Mouse (Mus musculus) kidney, adult 2 months (tissue): Measurements from ENCODE around the gene Ell.

Experiments
- CTCF ChIP-seq: fragments of 200-500 bp; conservative IDR thresholded peaks from 2 replicates; pipeline ENCODE4 v1.5.1; 2011; ENCODE audit warnings: low read depth, mild to moderate bottlenecking, control low read depth, low read length, moderate library complexity, mixed read lengths; ENCODE audit not compliant: insufficient read depth, insufficient read length
- POLR2A ChIP-seq: fragments of 200-500 bp; IDR thresholded peaks from one replicate; pipeline ENCODE4 v1.6.1; 2011; ENCODE audit warnings: low read depth, low read length, control low read depth

GRCm38 (mm10) chr8:70635527-70635926 lies 96.3 kb downstream of the Ell start:
- TF ChIP-seq POLR2A (no peak), CTCF (no peak)
